Mouse (Mus musculus): Measurements from ENCODE around the gene Rcn2. TPM values are rescaled to one million over a fixed set of nuclear protein-coding genes. Genes with fewer than 3 reads are reported as not detected.

The Rcn2 gene
- polyA plus RNA-seq, 1 experiment, result 47.3 TPM

- WGBS, result 1% methylated on average over 22 of the region's 22 CpGs
- H3K4me3 ChIP-seq (ENCODE audit: control insufficient read depth, insufficient read depth, low read length), result peak within 1 kb of the TSS; percentile 93
- DNase-seq, result peak; percentile 93
Observed at GRCm38 (mm10) chr9:56089778-56090520, 48.3 kb downstream of the Rcn2 start, which contains the start of gene Pstpip1. Gene Pstpip1 (plus strand): TSS chr9:56089962.

GRCm38 (mm10) chr9:56090546-56091225 is 49.0 kb downstream of the Rcn2 start:
- Histone ChIP-seq H3K4me3 (ENCODE audit: control insufficient read depth, insufficient read depth, low read length) (peak overlapping the region; percentile 93), H3K27me3 (ENCODE audit: control insufficient read depth, insufficient read depth, low read length) (no peaks in the 10 kb centered on the region), H3K36me3 (ENCODE audit: control insufficient read depth, insufficient read depth, low read length) (peaks cover 3% of the 10 kb centered on the region; the same call in 1 of the 2 replicates), H3K4me1 (replicated peaks; ENCODE audit: control insufficient read depth, insufficient read depth, low read length) (peaks cover 44% of the 10 kb centered on the region), H3K27ac (ENCODE audit: control insufficient read depth, insufficient read depth, low read length) (peak overlapping the region; percentile 95)
- peak; percentile 55 for DNase-seq
- 4% methylated on average over 5 of the region's 5 CpGs for WGBS
- TF ChIP-seq CTCF (IDR thresholded peaks at IDR 0.05; ENCODE audit: borderline replicate concordance, control insufficient read depth, extremely low read depth, insufficient read depth, low read length, poor library complexity) (no peak), POLR2A (IDR thresholded peaks at IDR 0.05; ENCODE audit: control insufficient read depth, extremely low read depth, insufficient read depth, low read length, poor library complexity) (no peak)

More at GRCm38 (mm10) chr9:56089778-56090520, 48.3 kb downstream of the Rcn2 start, which contains the start of gene Pstpip1:
- Histone ChIP-seq H3K27ac (ENCODE audit: control insufficient read depth, insufficient read depth, low read length) (peak within 1 kb of the TSS; percentile 96), H3K4me1 (replicated peaks; ENCODE audit: control insufficient read depth, insufficient read depth, low read length) (peaks cover 42% of the 10 kb centered on the region), H3K36me3 (ENCODE audit: control insufficient read depth, insufficient read depth, low read length) (no peaks in the 10 kb centered on the region), H3K27me3 (ENCODE audit: control insufficient read depth, insufficient read depth, low read length) (no peaks in the 10 kb centered on the region)
- TF ChIP-seq CTCF (IDR thresholded peaks at IDR 0.05; ENCODE audit: borderline replicate concordance, control insufficient read depth, extremely low read depth, insufficient read depth, low read length, poor library complexity), result 0 out of 2 replicates have a peak, but pooled peaks have one; percentile 25
- peak; percentile 89; the same call in 1 of the 2 replicates for TF ChIP-seq POLR2A (IDR thresholded peaks at IDR 0.05; ENCODE audit: control insufficient read depth, extremely low read depth, insufficient read depth, low read length, poor library complexity)

- peak; percentile 50 for DNase-seq
- Histone ChIP-seq H3K36me3 (ENCODE audit: control insufficient read depth, insufficient read depth, low read length) (peaks cover 11% of the 10 kb centered on the region; the same call in 1 of the 2 replicates), H3K4me1 (replicated peaks; ENCODE audit: control insufficient read depth, insufficient read depth, low read length) (peaks cover 47% of the 10 kb centered on the region), H3K27me3 (ENCODE audit: control insufficient read depth, insufficient read depth, low read length) (no peaks in the 10 kb centered on the region), H3K4me3 (ENCODE audit: control insufficient read depth, insufficient read depth, low read length) (no peak overlapping the region), H3K27ac (ENCODE audit: control insufficient read depth, insufficient read depth, low read length) (peak overlapping the region; percentile 95; the same call in 1 of the 2 replicates)
- 49% methylated on average over 2 of the region's 2 CpGs for WGBS
- no peak for TF ChIP-seq CTCF (IDR thresholded peaks at IDR 0.05; ENCODE audit: borderline replicate concordance, control insufficient read depth, extremely low read depth, insufficient read depth, low read length, poor library complexity)
- TF ChIP-seq POLR2A (IDR thresholded peaks at IDR 0.05; ENCODE audit: control insufficient read depth, extremely low read depth, insufficient read depth, low read length, poor library complexity), result no peak
Observed at GRCm38 (mm10) chr9:56092102-56092501, 50.5 kb downstream of the Rcn2 start.

- peaks cover 17% of the 10 kb centered on the region for H3K36me3 ChIP-seq (ENCODE audit: control insufficient read depth, insufficient read depth, low read length)
- DNase-seq, result no peak
- no peak for TF ChIP-seq POLR2A (IDR thresholded peaks at IDR 0.05; ENCODE audit: control insufficient read depth, extremely low read depth, insufficient read depth, low read length, poor library complexity)
- no peak for TF ChIP-seq CTCF (IDR thresholded peaks at IDR 0.05; ENCODE audit: borderline replicate concordance, control insufficient read depth, extremely low read depth, insufficient read depth, low read length, poor library complexity)
- H3K27me3 ChIP-seq (ENCODE audit: control insufficient read depth, insufficient read depth, low read length), result no peaks in the 10 kb centered on the region
- H3K4me3 ChIP-seq (ENCODE audit: control insufficient read depth, insufficient read depth, low read length), result no peak overlapping the region
- WGBS, result 46% methylated on average over 4 of the region's 4 CpGs
- peaks cover 38% of the 10 kb centered on the region for H3K4me1 ChIP-seq (replicated peaks; ENCODE audit: control insufficient read depth, insufficient read depth, low read length)
- no peak overlapping the region for H3K27ac ChIP-seq (ENCODE audit: control insufficient read depth, insufficient read depth, low read length)
Observed at GRCm38 (mm10) chr9:56097584-56098298, 56.1 kb downstream of the Rcn2 start.

GRCm38 (mm10) chr9:56100041-56100522 is 58.4 kb downstream of the Rcn2 start:
- DNase-seq, result no peak
- Histone ChIP-seq H3K27me3 (ENCODE audit: control insufficient read depth, insufficient read depth, low read length) (no peaks in the 10 kb centered on the region), H3K4me3 (ENCODE audit: control insufficient read depth, insufficient read depth, low read length) (no peak overlapping the region), H3K27ac (ENCODE audit: control insufficient read depth, insufficient read depth, low read length) (no peak overlapping the region), H3K4me1 (replicated peaks; ENCODE audit: control insufficient read depth, insufficient read depth, low read length) (peaks cover 42% of the 10 kb centered on the region), H3K36me3 (ENCODE audit: control insufficient read depth, insufficient read depth, low read length) (peaks cover 17% of the 10 kb centered on the region)
- TF ChIP-seq POLR2A (IDR thresholded peaks at IDR 0.05; ENCODE audit: control insufficient read depth, extremely low read depth, insufficient read depth, low read length, poor library complexity) (no peak), CTCF (IDR thresholded peaks at IDR 0.05; ENCODE audit: borderline replicate concordance, control insufficient read depth, extremely low read depth, insufficient read depth, low read length, poor library complexity) (no peak)
- WGBS, result 47% methylated on average over 7 of the region's 7 CpGs

GRCm38 (mm10) chr9:56101022-56101421 is 59.4 kb downstream of the Rcn2 start:
- Histone ChIP-seq H3K4me1 (replicated peaks; ENCODE audit: control insufficient read depth, insufficient read depth, low read length) (peaks cover 45% of the 10 kb centered on the region), H3K36me3 (ENCODE audit: control insufficient read depth, insufficient read depth, low read length) (peaks cover 13% of the 10 kb centered on the region), H3K27ac (ENCODE audit: control insufficient read depth, insufficient read depth, low read length) (no peak overlapping the region), H3K27me3 (ENCODE audit: control insufficient read depth, insufficient read depth, low read length) (no peaks in the 10 kb centered on the region), H3K4me3 (ENCODE audit: control insufficient read depth, insufficient read depth, low read length) (no peak overlapping the region)
- TF ChIP-seq CTCF (IDR thresholded peaks at IDR 0.05; ENCODE audit: borderline replicate concordance, control insufficient read depth, extremely low read depth, insufficient read depth, low read length, poor library complexity) (no peak), POLR2A (IDR thresholded peaks at IDR 0.05; ENCODE audit: control insufficient read depth, extremely low read depth, insufficient read depth, low read length, poor library complexity) (no peak)
- WGBS, result 19% methylated on average over 4 of the region's 4 CpGs
- DNase-seq, result no peak

Data from thymus, adult 2 months (tissue).